Mouse (Mus musculus): ENCODE measurements around the gene Irf2bpl. TPM values are rescaled to one million over a fixed set of nuclear protein-coding genes. Genes with fewer than 3 reads are reported as not detected.

The Irf2bpl gene
- polyA plus RNA-seq, 1 experiment from 2014 or later = 94.3 TPM

- Histone ChIP-seq H3K27ac (no peak overlapping the region), H3K9ac (no peak overlapping the region), H3K36me3 (replicated peaks) (no peaks in the 10 kb centered on the region), H3K4me3 (no peak overlapping the region), H3K4me1 (peaks cover 14% of the 10 kb centered on the region), H3K4me2 (no peak overlapping the region), H3K9me3 (no peaks in the 10 kb centered on the region), H3K27me3 (replicated peaks) (no peaks in the 10 kb centered on the region)
- no peak for ATAC-seq (replicated peaks)
- WGBS = 82% methylated on average over 4 of the region's 4 CpGs
Observed at GRCm38 (mm10) chr12:86840526-86840925, 44.1 kb downstream of the Irf2bpl start.

DNA sequence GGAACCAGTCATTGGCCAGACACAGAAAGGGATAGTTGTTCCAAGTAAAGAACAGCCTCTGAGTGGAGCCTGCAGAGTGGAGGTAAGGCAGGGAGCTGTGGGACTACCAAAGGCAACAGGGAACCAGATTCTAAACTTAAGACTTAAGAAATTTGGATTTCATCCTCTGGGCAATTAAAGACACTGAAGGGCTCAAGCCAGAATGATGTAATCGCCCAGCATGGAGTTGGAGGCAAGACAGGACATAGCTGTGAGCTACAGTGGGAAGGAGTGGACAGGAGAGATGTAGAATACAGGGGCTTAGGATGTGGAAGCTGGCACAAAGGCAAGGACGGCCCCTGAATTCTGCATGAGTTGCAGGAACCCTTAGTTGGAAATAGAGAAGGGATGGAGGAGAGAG lies 46.4 kb downstream of the Irf2bpl start:
- no peak overlapping the region for H3K4me3 ChIP-seq
- H3K9ac ChIP-seq = no peak overlapping the region
- no peaks in the 10 kb centered on the region for H3K9me3 ChIP-seq
- H3K4me2 ChIP-seq = no peak overlapping the region
- H3K27ac ChIP-seq = no peak overlapping the region
- peaks cover 16% of the 10 kb centered on the region for H3K4me1 ChIP-seq
- ATAC-seq (replicated peaks) = no peak
- 79% methylated on average over 2 of the region's 2 CpGs for WGBS
- H3K27me3 ChIP-seq (replicated peaks) = no peaks in the 10 kb centered on the region
- no peaks in the 10 kb centered on the region for H3K36me3 ChIP-seq (replicated peaks)

DNA sequence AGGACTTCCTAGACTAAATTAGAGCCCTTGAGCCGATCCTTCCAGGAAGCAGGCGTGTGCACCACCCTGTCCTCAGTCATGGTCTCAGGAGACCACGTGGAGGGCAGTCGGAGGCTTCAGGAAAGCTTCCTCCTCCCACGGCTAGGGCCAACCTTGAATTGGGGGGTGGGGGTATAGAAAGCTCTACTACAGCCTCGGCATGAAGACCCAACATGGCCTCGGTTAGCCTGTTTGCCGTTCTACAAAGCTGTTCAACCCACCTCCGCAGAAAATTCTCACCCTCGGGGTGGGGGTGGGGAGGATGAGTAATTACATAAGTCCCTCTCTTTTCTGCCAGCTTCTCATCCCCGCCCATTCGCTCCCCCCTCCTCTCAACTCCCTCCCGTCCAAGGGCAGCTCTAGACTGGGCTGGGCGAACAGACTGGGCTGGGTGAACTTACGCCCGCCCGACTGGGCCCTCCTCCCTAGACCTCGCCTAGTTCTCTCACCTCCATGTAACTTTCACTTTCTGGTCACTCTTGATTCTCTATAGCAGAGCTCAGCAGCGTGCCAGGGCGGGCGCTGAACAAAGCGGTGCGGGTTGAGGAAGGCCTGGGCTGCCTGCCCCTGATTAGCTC lies 48.1 kb downstream of the Irf2bpl start:
- 49% methylated on average over 23 of the region's 23 CpGs for WGBS
- Histone ChIP-seq H3K9ac (no peak overlapping the region), H3K4me1 (peaks cover 27% of the 10 kb centered on the region), H3K27me3 (replicated peaks) (no peaks in the 10 kb centered on the region), H3K36me3 (replicated peaks) (no peaks in the 10 kb centered on the region), H3K9me3 (no peaks in the 10 kb centered on the region), H3K4me3 (no peak overlapping the region), H3K4me2 (no peak overlapping the region), H3K27ac (no peak overlapping the region)
- no peak; the same call in 1 of the 2 replicates for ATAC-seq (replicated peaks)

DNA sequence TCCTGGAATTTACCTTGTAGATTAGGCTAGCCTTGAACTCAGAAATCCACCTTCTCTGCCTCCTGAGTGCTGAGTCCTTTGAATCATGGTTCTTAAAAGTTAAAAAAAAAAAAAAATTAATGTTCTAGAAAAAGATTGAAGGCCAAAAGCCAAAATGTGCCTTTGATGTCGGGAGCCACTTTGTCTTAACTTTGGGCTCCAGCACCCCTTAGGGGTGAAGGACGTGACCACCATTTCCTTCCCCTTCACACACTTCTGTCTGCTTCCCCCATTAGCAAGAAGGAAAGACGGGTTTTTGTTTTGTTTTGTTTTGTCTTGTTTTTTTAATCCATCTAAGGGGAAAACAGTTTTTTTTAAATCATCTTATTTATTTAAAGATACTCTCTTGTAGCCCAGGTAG lies 48.7 kb downstream of the Irf2bpl start:
- Histone ChIP-seq H3K4me3 (no peak overlapping the region), H3K36me3 (replicated peaks) (no peaks in the 10 kb centered on the region), H3K9ac (no peak overlapping the region), H3K27ac (no peak overlapping the region), H3K4me2 (no peak overlapping the region), H3K27me3 (replicated peaks) (no peaks in the 10 kb centered on the region), H3K9me3 (no peaks in the 10 kb centered on the region), H3K4me1 (peaks cover 29% of the 10 kb centered on the region)
- WGBS = 94% methylated on average over 3 of the region's 3 CpGs
- ATAC-seq (replicated peaks) = no peak

DNA sequence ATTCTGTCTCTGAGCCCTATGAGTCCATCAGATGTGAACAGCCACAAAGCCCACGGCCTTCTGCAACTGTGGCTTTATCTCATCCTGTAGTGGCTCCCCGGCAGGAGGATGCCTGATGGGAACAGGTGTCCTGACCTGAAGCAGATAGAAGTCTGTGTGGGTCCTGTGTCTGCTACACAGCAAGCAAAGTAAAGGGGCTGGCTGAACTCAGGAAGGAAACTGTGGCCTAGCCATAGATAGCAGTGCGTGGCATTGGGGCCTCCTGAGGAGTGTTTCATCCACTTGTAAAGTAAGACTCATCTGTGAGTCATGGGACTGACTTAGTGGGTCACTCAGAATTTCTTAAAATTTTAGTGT lies 50.2 kb downstream of the Irf2bpl start:
- H3K27ac ChIP-seq = no peak overlapping the region
- H3K9ac ChIP-seq = no peak overlapping the region
- H3K27me3 ChIP-seq (replicated peaks) = no peaks in the 10 kb centered on the region
- H3K36me3 ChIP-seq (replicated peaks) = no peaks in the 10 kb centered on the region
- no peak overlapping the region for H3K4me3 ChIP-seq
- H3K4me2 ChIP-seq = no peak overlapping the region
- no peak for ATAC-seq (replicated peaks)
- WGBS = 84% methylated on average over 3 of the region's 3 CpGs
- no peaks in the 10 kb centered on the region for H3K9me3 ChIP-seq
- H3K4me1 ChIP-seq = peaks cover 40% of the 10 kb centered on the region

DNA sequence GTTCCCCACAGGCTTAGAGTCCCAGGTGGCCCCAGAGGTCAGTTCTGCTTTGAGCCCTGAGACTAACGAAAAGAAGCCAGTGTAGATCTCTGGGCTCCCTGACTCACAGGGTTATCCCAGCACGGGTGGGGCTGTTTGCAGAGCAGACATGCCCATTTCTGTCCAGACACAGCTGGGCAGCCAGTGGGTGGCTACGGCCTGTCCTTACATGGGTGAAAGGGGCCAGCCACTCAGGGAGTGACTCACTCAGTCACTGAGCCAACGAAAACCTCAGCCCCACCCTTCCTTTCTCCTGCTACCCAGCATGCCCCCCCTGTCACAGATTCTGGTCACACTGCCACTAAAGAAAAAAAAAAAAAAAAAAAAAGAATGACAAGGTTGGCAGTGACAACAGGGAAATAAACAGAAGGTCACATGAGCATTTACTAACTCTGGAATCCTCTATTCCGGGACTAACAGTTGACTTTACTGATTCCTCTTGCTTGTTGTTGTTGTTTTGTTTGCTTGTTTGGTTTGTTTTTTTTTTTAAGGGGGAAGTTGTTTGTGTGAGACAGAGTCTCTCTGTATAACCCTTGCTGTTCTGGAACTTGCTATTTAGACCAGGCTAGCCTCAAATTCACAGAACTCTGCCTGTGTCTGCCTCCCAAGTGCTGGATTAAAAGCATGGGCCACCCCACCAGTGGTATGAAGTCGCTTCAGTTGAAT lies 50.7 kb downstream of the Irf2bpl start:
- H3K9ac ChIP-seq = no peak overlapping the region
- WGBS = 54% methylated on average over 6 of the region's 6 CpGs
- no peak for ATAC-seq (replicated peaks)

GRCm38 (mm10) chr12:86832551-86833182 lies 51.9 kb downstream of the Irf2bpl start:
- H3K36me3 ChIP-seq (replicated peaks) = no peaks in the 10 kb centered on the region
- 59% methylated on average over 11 of the region's 11 CpGs for WGBS

More for the DNA sequence above, 50.7 kb downstream of the Irf2bpl start:
- Histone ChIP-seq H3K4me2 (no peak overlapping the region), H3K27me3 (replicated peaks) (no peaks in the 10 kb centered on the region), H3K9me3 (no peaks in the 10 kb centered on the region), H3K4me1 (peaks cover 40% of the 10 kb centered on the region), H3K36me3 (replicated peaks) (no peaks in the 10 kb centered on the region), H3K4me3 (no peak overlapping the region), H3K27ac (no peak overlapping the region)

GRCm38 (mm10) chr12:86831591-86832550 lies 52.7 kb downstream of the Irf2bpl start:
- ATAC-seq (replicated peaks) = peak; percentile 57
- H3K4me3 ChIP-seq = no peak overlapping the region
- H3K9ac ChIP-seq = no peak overlapping the region
- peaks cover 44% of the 10 kb centered on the region for H3K4me1 ChIP-seq
- peak overlapping the region; percentile 68 for H3K27ac ChIP-seq
- H3K36me3 ChIP-seq (replicated peaks) = no peaks in the 10 kb centered on the region
- WGBS = 28% methylated on average over 32 of the region's 32 CpGs
- H3K4me2 ChIP-seq = peak overlapping the region; percentile 44
- H3K27me3 ChIP-seq (replicated peaks) = no peaks in the 10 kb centered on the region
- H3K9me3 ChIP-seq = no peaks in the 10 kb centered on the region

More at GRCm38 (mm10) chr12:86832551-86833182, 51.9 kb downstream of the Irf2bpl start:
- Histone ChIP-seq H3K27ac (peak overlapping the region; percentile 68), H3K4me2 (0 out of 2 replicates have a peak overlapping the region, but pooled peaks have one; percentile 44), H3K4me1 (peaks cover 40% of the 10 kb centered on the region), H3K9ac (no peak overlapping the region), H3K9me3 (no peaks in the 10 kb centered on the region), H3K4me3 (no peak overlapping the region), H3K27me3 (replicated peaks) (no peaks in the 10 kb centered on the region)
- no peak for ATAC-seq (replicated peaks)

Other genes with a start within 250 kb of the Irf2bpl start
- gene Vash1, start 206.1 kb downstream of the Irf2bpl start, polyA plus RNA-seq (2015; fragmentation: Nextera tagmentation; extraction: Ambion mirVana) = 36.6 and 41.6 TPM in 2 replicates
- 11.5 and 12.8 TPM in 2 replicates for gene Angel1, start 158.3 kb downstream of the Irf2bpl start, polyA plus RNA-seq (2015; fragmentation: Nextera tagmentation; extraction: Ambion mirVana)
- gene Lrrc74a, start 150.4 kb downstream of the Irf2bpl start, polyA plus RNA-seq (2015; fragmentation: Nextera tagmentation; extraction: Ambion mirVana) = not detected in 2 replicates
- gene Cipc, start 62.2 kb upstream of the Irf2bpl start, polyA plus RNA-seq (2015; fragmentation: Nextera tagmentation; extraction: Ambion mirVana) = 55.0 and 56.0 TPM in 2 replicates
- 17.8 and 21.8 TPM in 2 replicates for gene Zdhhc22, start 105.6 kb upstream of the Irf2bpl start, polyA plus RNA-seq (2015; fragmentation: Nextera tagmentation; extraction: Ambion mirVana)
- 11.1 and 12.7 TPM in 2 replicates for gene Tmem63c, start 136.5 kb upstream of the Irf2bpl start, polyA plus RNA-seq (2015; fragmentation: Nextera tagmentation; extraction: Ambion mirVana)
- gene Ngb, start 217.7 kb upstream of the Irf2bpl start, polyA plus RNA-seq (2015; fragmentation: Nextera tagmentation; extraction: Ambion mirVana) = 6.2 and 6.8 TPM in 2 replicates